Mouse (Mus musculus) retina, postnatal 7 days (tissue): ENCODE data around the gene Mta3.
"Not testable (repeated sequence)": the region's sequence is repeated elsewhere in the genome, so short reads cannot be mapped to it uniquely, and the experiment has no call there.

Experiments
- DNase-seq: peaks from one replicate; pipeline ENCODE4 v3.0.0-alpha.2; 2012; ENCODE audit warnings: low read depth, low spot score

The Mta3 gene

GRCm38 (mm10) chr17:83849081-83849675 is 143.2 kb downstream of the Mta3 start:
- no peak for DNase-seq

GRCm38 (mm10) chr17:83849717-83850116 is 143.8 kb downstream of the Mta3 start:
- DNase-seq: no peak

GRCm38 (mm10) chr17:83850458-83850857 is 144.5 kb downstream of the Mta3 start:
- peak; percentile 76 for DNase-seq

GRCm38 (mm10) chr17:83850864-83851263 is 144.9 kb downstream of the Mta3 start:
- no peak for DNase-seq

- DNase-seq: no peak
Measured at GRCm38 (mm10) chr17:83853831-83854230, 147.9 kb downstream of the Mta3 start.

GRCm38 (mm10) chr17:83854284-83854918 is 148.4 kb downstream of the Mta3 start:
- peak; percentile 25 for DNase-seq

- no peak for DNase-seq
Measured at GRCm38 (mm10) chr17:83858413-83858812, 152.4 kb downstream of the Mta3 start.

GRCm38 (mm10) chr17:83859639-83860038 is 153.7 kb downstream of the Mta3 start:
- DNase-seq: no peak

- DNase-seq: no peak
Measured at GRCm38 (mm10) chr17:83860224-83860623, 154.3 kb downstream of the Mta3 start.

- DNase-seq: not testable (repeated sequence)
Measured at GRCm38 (mm10) chr17:83860968-83861367, 155.0 kb downstream of the Mta3 start.

- DNase-seq: peak; percentile 83
Measured at GRCm38 (mm10) chr17:83861444-83862133, 155.6 kb downstream of the Mta3 start.

- DNase-seq: peak; percentile 63
Measured at GRCm38 (mm10) chr17:83862134-83862881, 156.3 kb downstream of the Mta3 start.

GRCm38 (mm10) chr17:83865366-83865765 is 159.4 kb downstream of the Mta3 start:
- no peak for DNase-seq

- DNase-seq: peak; percentile 30
Measured at GRCm38 (mm10) chr17:83866582-83866981, 160.6 kb downstream of the Mta3 start.

GRCm38 (mm10) chr17:83870385-83870784 is 164.4 kb downstream of the Mta3 start:
- DNase-seq: no peak
